Mouse (Mus musculus): ENCODE measurements around the gene Ube2f.

- TF ChIP-seq CTCF (IDR thresholded peaks at IDR 0.05; ENCODE audit: extremely low read depth, insufficient read length, insufficient replicate concordance, low read depth, low read length) (no peak), POLR2A (IDR thresholded peaks at IDR 0.05; ENCODE audit: low read depth, low read length) (no peak)
These were observed 45.4 kb downstream of the Ube2f start for GRCm38 (mm10) chr1:91295544-91295943.

Data from small intestine, adult 2 months (tissue).